Mouse (Mus musculus) skeletal muscle tissue, adult 2 months (tissue): ENCODE data around the gene Acsm1.

Experiments used
- DNase-seq: peaks from one replicate; pipeline ENCODE4 v3.0.0-alpha.2; 2012; ENCODE audit warnings: low read depth, low spot score

The Acsm1 gene

GRCm38 (mm10) chr7:119670395-119670794 lies 63.6 kb downstream of the Acsm1 start:
- DNase-seq, result no peak

- no peak for DNase-seq
These were observed 64.1 kb downstream of the Acsm1 start for GRCm38 (mm10) chr7:119670925-119671324.

- peak; percentile 9 for DNase-seq
These were observed 66.6 kb downstream of the Acsm1 start for GRCm38 (mm10) chr7:119673465-119673864.

- no peak for DNase-seq
These were observed 73.3 kb downstream of the Acsm1 start for GRCm38 (mm10) chr7:119680107-119680506.

- DNase-seq, result no peak
These were observed 75.9 kb downstream of the Acsm1 start for GRCm38 (mm10) chr7:119682699-119683098.

GRCm38 (mm10) chr7:119689726-119690125 lies 82.9 kb downstream of the Acsm1 start, which contains the start of gene Acsm4:
TSS of gene Acsm4 (plus strand) at chr7:119690026.
- DNase-seq, result no peak

- no peak for DNase-seq
These were observed 85.5 kb downstream of the Acsm1 start for GRCm38 (mm10) chr7:119692302-119692701.

- DNase-seq, result peak; percentile 4
These were observed 88.1 kb downstream of the Acsm1 start for GRCm38 (mm10) chr7:119694926-119695325.
